Mouse (Mus musculus) hindlimb bud, embryonic 11.5 days (tissue): ENCODE data around the gene Tmem259.

Experiments used
- DNase-seq: peaks from one replicate; pipeline ENCODE4 v3.0.0-alpha.2; 2012; ENCODE audit warnings: low read depth, low spot score; ENCODE audit errors: extremely low spot score

The Tmem259 gene

GRCm38 (mm10) chr10:79988506-79989271 is 4.6 kb upstream of the Tmem259 start, which contains the start of gene Cnn2:
TSS of gene Cnn2 (plus strand) at chr10:79988584.
- DNase-seq, result no peak

GRCm38 (mm10) chr10:79987771-79988505 is 3.8 kb upstream of the Tmem259 start:
- DNase-seq, result no peak

GRCm38 (mm10) chr10:79986963-79987362 is 2.8 kb upstream of the Tmem259 start:
- peak; percentile 72 for DNase-seq

GRCm38 (mm10) chr10:79986232-79986878 is 2.2 kb upstream of the Tmem259 start:
- no peak for DNase-seq

- no peak for DNase-seq
Measured at GRCm38 (mm10) chr10:79985334-79986231, 1.5 kb upstream of the Tmem259 start.

GRCm38 (mm10) chr10:79984871-79985270 is 741 bp upstream of the Tmem259 start:
- DNase-seq, result peak; percentile 96

- no peak for DNase-seq
Measured at GRCm38 (mm10) chr10:79983670-79984069, 460 bp downstream of the Tmem259 start.

- no peak for DNase-seq
Measured at GRCm38 (mm10) chr10:79983205-79983604, 925 bp downstream of the Tmem259 start.

- DNase-seq, result no peak
Measured at GRCm38 (mm10) chr10:79979401-79980155, 4.6 kb downstream of the Tmem259 start.

- no peak for DNase-seq
Measured at GRCm38 (mm10) chr10:79978061-79978460, 6.1 kb downstream of the Tmem259 start.

- no peak for DNase-seq
Measured at GRCm38 (mm10) chr10:79977324-79977723, 6.8 kb downstream of the Tmem259 start.

- DNase-seq, result no peak
Measured at GRCm38 (mm10) chr10:79976722-79977107, 7.4 kb downstream of the Tmem259 start.

GRCm38 (mm10) chr10:79976071-79976721 is 7.9 kb downstream of the Tmem259 start:
- DNase-seq, result no peak

GRCm38 (mm10) chr10:79974668-79975067 is 9.5 kb downstream of the Tmem259 start:
- no peak for DNase-seq

- DNase-seq, result no peak
Measured at GRCm38 (mm10) chr10:79974087-79974486, 10.0 kb downstream of the Tmem259 start.

GRCm38 (mm10) chr10:79972831-79973230 is 11.3 kb downstream of the Tmem259 start:
- no peak for DNase-seq

GRCm38 (mm10) chr10:79971183-79971497 is 13.0 kb downstream of the Tmem259 start:
- DNase-seq, result no peak

- DNase-seq, result no peak
Measured at GRCm38 (mm10) chr10:79970415-79971182, 13.5 kb downstream of the Tmem259 start, which contains the start of gene Grin3b. TSS of gene Grin3b (plus strand) at chr10:79970715.

GRCm38 (mm10) chr10:79969124-79969568 is 15.0 kb downstream of the Tmem259 start:
- DNase-seq, result no peak
